8 mouse cellular contexts compared by ENCODE assay signal in the genomic region with DNA sequence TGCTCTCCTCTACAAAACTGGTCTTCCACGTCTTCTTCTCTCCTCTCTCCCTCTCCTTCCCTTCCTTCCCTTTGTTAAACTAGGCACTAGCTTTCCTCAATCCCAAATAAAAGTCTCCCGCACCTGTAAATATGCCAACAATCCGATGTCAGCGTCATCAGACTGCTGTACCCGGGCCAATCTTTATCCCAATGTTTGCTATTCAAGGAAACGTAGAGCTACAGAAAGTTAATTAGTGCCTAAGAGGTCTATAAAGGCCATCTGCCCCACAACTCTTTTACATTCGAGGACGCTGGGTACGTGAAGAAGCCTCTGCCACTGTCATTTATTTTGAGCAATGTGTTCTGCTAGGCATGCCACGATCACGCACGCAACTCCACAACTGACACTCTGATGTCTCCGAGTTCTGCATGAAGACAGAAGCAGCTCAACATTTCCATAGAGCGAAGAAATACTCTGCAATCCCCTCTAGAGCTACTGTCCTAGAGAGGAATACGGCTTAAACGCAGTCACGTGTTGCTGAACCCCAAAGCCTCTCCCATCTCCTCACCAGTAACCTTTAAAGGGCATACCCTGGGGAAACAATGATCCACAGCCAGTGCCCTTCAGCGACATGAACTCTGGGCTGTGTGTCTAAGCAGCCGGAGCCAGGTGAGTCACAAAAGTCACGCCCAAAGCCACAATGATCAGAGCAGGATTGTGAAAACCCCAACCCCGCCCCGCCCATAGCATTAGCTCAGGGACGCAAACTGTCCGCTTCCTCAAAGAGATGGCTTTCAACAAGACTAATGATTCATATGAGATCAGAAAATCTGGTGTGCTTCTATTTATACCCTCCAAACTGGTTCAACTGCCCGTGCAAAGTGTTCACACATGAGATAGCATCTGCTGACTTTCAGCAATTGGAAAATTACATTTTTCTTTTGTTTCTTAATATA.
A peak's percentile ranks its signal among the peaks of the same experiment; 100 is the strongest.
DNase-seq lines count a peak whose midpoint lies in the region; ATAC-seq lines count a peak whose summit lies in the region.

No protein-coding gene starts in this region.

- peak; percentile 48; the same call in 1 of the 2 replicates for ATAC-seq in liver, embryonic 16.5 days (ENCODE audit: low read depth)

- H3K4me2 ChIP-seq in liver, embryonic 16.5 days (ENCODE audit: low read depth, low read length) = peak overlapping the region; percentile 14; the same call in 1 of the 2 replicates

- no peaks in the 10 kb centered on the region for H3K27me3 ChIP-seq in liver, embryonic 16.5 days (ENCODE audit: control insufficient read depth, insufficient read depth, low read depth, low read length)

- no peaks in the 10 kb centered on the region for H3K4me1 ChIP-seq in liver, embryonic 16.5 days (ENCODE audit: control insufficient read depth, low read depth, low read length)

- H3K36me3 ChIP-seq in liver, embryonic 16.5 days (ENCODE audit: control insufficient read depth, insufficient read depth) = no peaks in the 10 kb centered on the region

- H3K4me3 ChIP-seq in liver, embryonic 16.5 days (ENCODE audit: low read depth, low read length) = no peak overlapping the region

- peak; percentile 40 for DNase-seq in thymus, postnatal 0 days (ENCODE audit: low spot score)
- DNase-seq in thymus, postnatal 10 days (ENCODE audit: low spot score in 2 of 2) = no peak
- DNase-seq in adrenal gland, postnatal 14 days = peak; percentile 62
- peak; percentile 74 for DNase-seq in urinary bladder, postnatal 14 days (ENCODE audit: low spot score)
- no peak for DNase-seq in cerebellum, postnatal 14 days
- no peak for DNase-seq in kidney, adult 11 months
- no peak for DNase-seq in heart, adult 9 months (ENCODE audit: low spot score in 2 of 2)

- H3K9ac ChIP-seq in liver, embryonic 16.5 days (ENCODE audit: low read depth, low read length) = no peak overlapping the region

- H3K27ac ChIP-seq in liver, embryonic 16.5 days (ENCODE audit: low read length) = no peak overlapping the region

- 41% methylated on average over 25 of the region's 25 CpGs for WGBS in liver, embryonic 16.5 days (ENCODE audit: insufficient replicate concordance)

- H3K9me3 ChIP-seq in liver, embryonic 16.5 days (replicated peaks; ENCODE audit: control insufficient read depth, low read length) = no peaks in the 10 kb centered on the region

Comparison
In these comparisons a context has a peak if more than half of its experiments do, and no peak if none do; other contexts are left out.
1. DNase-seq: peak in thymus, postnatal 0 days (single experiment), adrenal gland, postnatal 14 days (single experiment) and urinary bladder, postnatal 14 days (single experiment); none in thymus, postnatal 10 days (0 of 2), cerebellum, postnatal 14 days (0 of 2), kidney, adult 11 months (single experiment) and heart, adult 9 months (0 of 2).